Mouse (Mus musculus): ENCODE measurements around the gene Tmpo. TPM values are rescaled to one million over a fixed set of nuclear protein-coding genes. Genes with fewer than 3 reads are reported as not detected.

Gene Tmpo
- polyA plus RNA-seq, 1 experiment: 21.1 TPM

GRCm38 (mm10) chr10:91141564-91141963, 39.6 kb downstream of the Tmpo start:
- TF ChIP-seq CTCF (conservative IDR thresholded peaks at IDR 0.05; ENCODE audit: insufficient read depth, insufficient read length, low read depth, low read length) (peak; percentile 21; the same call in 1 of the 2 replicates), POLR2A (IDR thresholded peaks at IDR 0.05; ENCODE audit: low read depth, low read length) (no peak)
- H3K27me3 ChIP-seq (replicated peaks; ENCODE audit: control insufficient read depth, insufficient read depth, low read length): no peaks in the 10 kb centered on the region
- DNase-seq: peak; percentile 63
- no peaks in the 10 kb centered on the region; the same call in 1 of the 2 replicates for H3K36me3 ChIP-seq (ENCODE audit: control insufficient read depth, insufficient read depth, low read length)
- 27% methylated on average over 2 of the region's 2 CpGs for WGBS
- no peaks in the 10 kb centered on the region for H3K4me1 ChIP-seq (ENCODE audit: control insufficient read depth, insufficient read depth, low read length)
- no peak overlapping the region for H3K4me3 ChIP-seq (ENCODE audit: insufficient read depth, low read depth, low read length)
- no peak overlapping the region for H3K27ac ChIP-seq (ENCODE audit: insufficient read depth, low read depth, low read length)

- WGBS: 85% methylated on average over 14 of the region's 14 CpGs
- TF ChIP-seq CTCF (conservative IDR thresholded peaks at IDR 0.05; ENCODE audit: insufficient read depth, insufficient read length, low read depth, low read length) (no peak), POLR2A (IDR thresholded peaks at IDR 0.05; ENCODE audit: low read depth, low read length) (no peak)
- Histone ChIP-seq H3K27me3 (replicated peaks; ENCODE audit: control insufficient read depth, insufficient read depth, low read length) (no peaks in the 10 kb centered on the region), H3K4me3 (ENCODE audit: insufficient read depth, low read depth, low read length) (no peak overlapping the region), H3K36me3 (ENCODE audit: control insufficient read depth, insufficient read depth, low read length) (no peaks in the 10 kb centered on the region), H3K4me1 (ENCODE audit: control insufficient read depth, insufficient read depth, low read length) (no peaks in the 10 kb centered on the region), H3K27ac (ENCODE audit: insufficient read depth, low read depth, low read length) (no peak overlapping the region)
- DNase-seq: no peak
Observed at GRCm38 (mm10) chr10:91139148-91139766, 41.9 kb downstream of the Tmpo start.

- Histone ChIP-seq H3K4me1 (ENCODE audit: control insufficient read depth, insufficient read depth, low read length) (no peaks in the 10 kb centered on the region), H3K27me3 (replicated peaks; ENCODE audit: control insufficient read depth, insufficient read depth, low read length) (no peaks in the 10 kb centered on the region), H3K4me3 (ENCODE audit: insufficient read depth, low read depth, low read length) (no peak overlapping the region), H3K36me3 (ENCODE audit: control insufficient read depth, insufficient read depth, low read length) (no peaks in the 10 kb centered on the region), H3K27ac (ENCODE audit: insufficient read depth, low read depth, low read length) (no peak overlapping the region)
- 72% methylated on average over 3 of the region's 3 CpGs for WGBS
- TF ChIP-seq POLR2A (IDR thresholded peaks at IDR 0.05; ENCODE audit: low read depth, low read length) (no peak), CTCF (conservative IDR thresholded peaks at IDR 0.05; ENCODE audit: insufficient read depth, insufficient read length, low read depth, low read length) (no peak)
- DNase-seq: no peak
Observed at GRCm38 (mm10) chr10:91138317-91138716, 42.8 kb downstream of the Tmpo start.

- Histone ChIP-seq H3K4me1 (ENCODE audit: control insufficient read depth, insufficient read depth, low read length) (no peaks in the 10 kb centered on the region), H3K4me3 (ENCODE audit: insufficient read depth, low read depth, low read length) (no peak overlapping the region), H3K27me3 (replicated peaks; ENCODE audit: control insufficient read depth, insufficient read depth, low read length) (no peaks in the 10 kb centered on the region), H3K36me3 (ENCODE audit: control insufficient read depth, insufficient read depth, low read length) (no peaks in the 10 kb centered on the region), H3K27ac (ENCODE audit: insufficient read depth, low read depth, low read length) (no peak overlapping the region)
- DNase-seq: no peak
- TF ChIP-seq CTCF (conservative IDR thresholded peaks at IDR 0.05; ENCODE audit: insufficient read depth, insufficient read length, low read depth, low read length) (no peak), POLR2A (IDR thresholded peaks at IDR 0.05; ENCODE audit: low read depth, low read length) (no peak)
- 73% methylated on average over 9 of the region's 9 CpGs for WGBS
Observed at GRCm38 (mm10) chr10:91137400-91137799, 43.7 kb downstream of the Tmpo start.

- Histone ChIP-seq H3K4me1 (ENCODE audit: control insufficient read depth, insufficient read depth, low read length) (no peaks in the 10 kb centered on the region), H3K27ac (ENCODE audit: insufficient read depth, low read depth, low read length) (no peak overlapping the region), H3K4me3 (ENCODE audit: insufficient read depth, low read depth, low read length) (no peak overlapping the region), H3K27me3 (replicated peaks; ENCODE audit: control insufficient read depth, insufficient read depth, low read length) (no peaks in the 10 kb centered on the region), H3K36me3 (ENCODE audit: control insufficient read depth, insufficient read depth, low read length) (no peaks in the 10 kb centered on the region)
- 91% methylated on average over 7 of the region's 7 CpGs for WGBS
- DNase-seq: no peak
- TF ChIP-seq POLR2A (IDR thresholded peaks at IDR 0.05; ENCODE audit: low read depth, low read length) (no peak), CTCF (conservative IDR thresholded peaks at IDR 0.05; ENCODE audit: insufficient read depth, insufficient read length, low read depth, low read length) (no peak)
Observed at GRCm38 (mm10) chr10:91135302-91135972, 45.7 kb downstream of the Tmpo start.

- H3K4me3 ChIP-seq (ENCODE audit: insufficient read depth, low read depth, low read length): no peak overlapping the region
- H3K27me3 ChIP-seq (replicated peaks; ENCODE audit: control insufficient read depth, insufficient read depth, low read length): no peaks in the 10 kb centered on the region
- peaks cover 8% of the 10 kb centered on the region; the same call in 1 of the 2 replicates for H3K4me1 ChIP-seq (ENCODE audit: control insufficient read depth, insufficient read depth, low read length)
- no peak for DNase-seq
- TF ChIP-seq CTCF (conservative IDR thresholded peaks at IDR 0.05; ENCODE audit: insufficient read depth, insufficient read length, low read depth, low read length): no peak
- no peaks in the 10 kb centered on the region for H3K36me3 ChIP-seq (ENCODE audit: control insufficient read depth, insufficient read depth, low read length)
- WGBS: 98% methylated on average over 1 of the region's 1 CpGs
- H3K27ac ChIP-seq (ENCODE audit: insufficient read depth, low read depth, low read length): no peak overlapping the region
Observed at GRCm38 (mm10) chr10:91131565-91131964, 49.5 kb downstream of the Tmpo start.

- H3K27me3 ChIP-seq (replicated peaks; ENCODE audit: control insufficient read depth, insufficient read depth, low read length): no peaks in the 10 kb centered on the region
- H3K4me3 ChIP-seq (ENCODE audit: insufficient read depth, low read depth, low read length): no peak overlapping the region
- no peak overlapping the region for H3K27ac ChIP-seq (ENCODE audit: insufficient read depth, low read depth, low read length)
- 99% methylated on average over 3 of the region's 3 CpGs for WGBS
- no peaks in the 10 kb centered on the region for H3K36me3 ChIP-seq (ENCODE audit: control insufficient read depth, insufficient read depth, low read length)
- TF ChIP-seq POLR2A (IDR thresholded peaks at IDR 0.05; ENCODE audit: low read depth, low read length): no peak
- no peak for TF ChIP-seq CTCF (conservative IDR thresholded peaks at IDR 0.05; ENCODE audit: insufficient read depth, insufficient read length, low read depth, low read length)
- peaks cover 8% of the 10 kb centered on the region; the same call in 1 of the 2 replicates for H3K4me1 ChIP-seq (ENCODE audit: control insufficient read depth, insufficient read depth, low read length)
- no peak for DNase-seq
Observed at GRCm38 (mm10) chr10:91130792-91131191, 50.3 kb downstream of the Tmpo start.

Measured in kidney, adult 2 months (tissue).